Mouse (Mus musculus) embryo, embryonic 10 days (tissue): ENCODE measurements around the gene Sos1.
"Not testable (repeated sequence)": the region's sequence is repeated elsewhere in the genome, so short reads cannot be mapped to it uniquely, and the experiment has no call there.

Experiments used
- DNase-seq: peaks from one replicate; pipeline ENCODE4 v3.0.0-alpha.2; 2015; ENCODE audit warnings: low spot score

The Sos1 gene

DNA sequence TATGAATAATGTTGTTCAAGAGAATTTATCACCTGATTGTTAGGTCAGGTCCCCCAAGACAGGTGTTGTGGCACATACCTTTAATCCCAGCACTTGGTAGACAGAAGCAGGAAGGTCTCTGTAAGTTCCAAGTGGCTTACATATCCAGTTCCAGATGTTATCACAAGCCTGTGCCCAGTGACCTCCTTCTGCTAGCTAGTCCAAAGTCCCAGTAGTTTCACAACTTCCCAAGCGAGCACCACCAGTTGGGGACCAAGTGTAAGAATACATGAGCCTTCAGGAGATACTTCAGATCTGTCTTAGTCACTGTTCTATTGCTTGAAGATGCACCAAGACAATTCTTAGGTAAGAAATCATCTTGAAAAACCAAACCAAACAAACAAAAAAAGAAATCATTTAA lies 13.6 kb upstream of the Sos1 start:
- no peak for DNase-seq

DNA sequence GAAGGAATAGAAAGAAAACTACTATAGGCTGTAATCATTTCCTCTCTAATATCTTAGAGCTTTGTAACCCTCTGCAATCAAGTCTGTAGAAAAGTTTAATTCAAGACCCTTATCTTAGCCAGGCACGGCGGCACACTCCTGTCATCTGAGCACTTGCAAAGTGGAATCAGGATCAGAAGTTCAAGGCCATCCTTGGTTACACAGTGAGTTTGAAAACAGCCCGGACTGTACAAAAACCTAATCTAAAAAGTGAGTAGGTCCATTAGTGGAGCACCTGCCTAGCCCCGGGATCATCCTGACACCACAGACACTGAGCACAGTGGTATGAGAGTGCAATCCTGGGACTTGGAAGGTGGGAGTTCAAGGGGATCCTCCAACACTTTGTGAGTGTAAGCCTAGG lies 12.6 kb upstream of the Sos1 start:
- no peak for DNase-seq

DNA sequence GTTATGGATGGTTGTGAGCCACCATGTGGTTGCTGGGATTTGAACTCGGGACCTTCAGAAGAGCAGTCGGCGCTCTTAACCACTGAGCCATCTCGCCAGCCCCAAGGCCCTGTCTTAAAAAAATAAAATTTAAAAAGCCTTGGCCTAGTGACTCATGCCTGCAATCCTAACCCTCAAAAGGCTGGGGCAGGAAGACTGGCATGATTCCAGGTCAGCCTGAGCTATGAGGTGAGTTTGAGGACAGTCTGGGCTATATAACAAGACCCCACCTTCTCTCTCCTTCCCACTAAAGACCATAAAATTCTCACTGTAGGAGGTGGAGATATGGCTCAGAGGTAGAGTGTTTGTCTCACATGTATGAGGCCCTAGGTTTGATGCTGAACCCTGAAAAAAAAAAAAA lies 12.0 kb upstream of the Sos1 start:
- no peak for DNase-seq

DNA sequence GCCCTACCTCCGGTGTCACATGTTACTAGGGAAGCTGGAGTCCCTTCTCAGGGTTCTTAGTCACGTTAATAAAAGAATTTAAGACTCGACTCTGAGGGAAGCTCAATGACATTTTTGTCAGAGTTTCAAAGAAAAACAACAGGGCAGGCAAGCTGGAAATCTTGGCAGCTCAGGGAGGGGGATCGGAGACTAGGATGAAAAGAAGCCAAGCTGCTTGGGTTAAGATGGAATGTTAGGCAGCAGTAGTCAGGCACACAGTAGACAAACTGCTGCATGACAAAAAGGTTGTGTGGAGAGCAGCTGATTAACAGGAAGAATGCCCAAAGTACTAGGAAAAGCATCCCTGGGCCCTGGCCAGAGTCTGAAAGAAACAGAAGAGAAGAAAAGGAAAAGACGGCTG lies 9.9 kb upstream of the Sos1 start:
- no peak for DNase-seq

DNA sequence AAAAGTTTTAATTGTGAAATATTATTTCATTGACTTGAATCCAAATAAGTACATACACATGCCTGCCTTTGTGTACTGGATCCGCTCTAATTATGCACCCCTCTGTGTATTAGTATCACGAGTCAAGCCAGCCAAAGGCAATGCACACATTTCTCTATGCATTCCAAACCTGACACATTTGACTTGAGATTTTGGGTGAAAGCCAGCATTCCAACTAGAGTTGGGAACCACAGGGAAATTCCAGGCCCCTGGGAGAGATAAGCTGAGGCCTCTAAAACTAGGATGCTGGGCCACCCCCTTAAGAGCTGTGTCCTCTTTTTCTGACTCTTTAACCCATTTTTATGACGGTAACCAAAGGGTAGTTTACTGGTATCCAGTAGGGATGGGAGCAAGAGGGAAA lies 8.7 kb upstream of the Sos1 start:
- no peak for DNase-seq

DNA sequence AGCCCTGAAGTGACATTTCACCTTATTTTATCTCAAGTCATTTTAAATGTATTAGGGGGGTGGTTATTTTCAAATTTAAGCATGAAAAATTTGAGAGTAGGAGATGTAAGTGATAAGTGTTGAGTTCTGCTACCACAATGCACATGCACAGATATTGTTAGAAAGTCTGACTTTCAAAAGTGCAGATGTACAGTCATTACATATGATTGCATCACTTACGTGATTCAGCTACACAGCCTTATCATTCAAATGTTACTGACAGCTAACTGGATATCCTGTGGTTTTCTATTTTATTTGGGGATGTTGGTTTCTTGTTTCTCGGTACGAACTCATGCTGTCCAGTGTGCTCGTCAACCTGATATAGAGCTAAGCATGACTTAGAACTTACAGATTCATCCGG lies 4.9 kb upstream of the Sos1 start:
- no peak for DNase-seq

DNA sequence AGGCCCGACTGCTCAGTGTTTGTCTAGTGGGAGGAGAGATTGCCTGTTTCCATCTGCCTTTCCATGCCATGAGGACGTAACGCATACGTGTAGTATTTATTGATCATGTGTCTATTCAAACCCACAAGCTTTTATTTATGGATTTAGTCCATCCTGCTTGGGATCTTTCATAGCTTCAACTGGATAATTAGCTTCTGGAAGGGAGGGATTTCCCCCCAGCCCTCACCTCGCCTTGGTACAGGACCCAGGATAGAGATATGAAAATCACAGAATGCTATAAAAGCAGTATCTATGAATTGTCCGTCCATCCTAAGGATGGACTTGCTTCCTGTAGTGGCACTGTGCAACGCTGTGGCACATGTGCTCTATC lies 587 bp upstream of the Sos1 start:
- DNase-seq, result no peak

DNA sequence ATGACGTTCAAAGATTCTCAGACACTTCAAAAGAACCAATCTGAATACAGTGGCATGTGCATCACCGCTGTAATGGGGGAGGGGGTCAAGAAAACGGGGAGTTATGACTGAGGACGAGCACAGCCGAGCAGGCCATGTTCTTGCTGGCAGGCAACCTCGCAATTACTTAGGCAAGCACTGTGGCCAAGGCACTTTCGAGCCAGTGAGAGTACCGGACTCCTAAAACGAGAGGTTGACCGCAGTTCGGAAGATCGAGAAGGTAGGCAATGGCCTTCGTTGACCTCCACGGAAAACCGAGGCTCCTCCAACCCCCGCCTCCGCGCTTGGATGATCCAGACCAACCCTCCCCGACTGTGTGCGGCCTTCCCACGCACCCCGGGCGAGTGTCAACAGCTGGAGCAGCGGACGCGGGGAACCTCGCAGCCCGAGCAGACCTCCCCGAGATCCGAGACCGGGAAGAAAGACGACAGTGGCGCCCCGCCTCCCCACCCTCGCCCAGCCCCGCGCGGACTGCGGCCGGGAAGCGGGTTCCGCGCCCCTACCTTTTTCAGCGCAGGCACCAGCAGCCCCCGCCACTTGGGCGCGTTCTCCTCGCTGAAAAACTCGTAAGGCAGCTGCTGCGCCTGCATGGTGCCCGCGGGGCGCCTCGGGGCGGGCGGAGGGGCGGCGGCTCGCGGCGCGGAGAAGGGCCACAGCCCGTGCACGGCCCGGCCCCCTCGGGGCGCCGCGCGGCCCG lies 790 bp downstream of the Sos1 start:
- peak; percentile 61 for DNase-seq

DNA sequence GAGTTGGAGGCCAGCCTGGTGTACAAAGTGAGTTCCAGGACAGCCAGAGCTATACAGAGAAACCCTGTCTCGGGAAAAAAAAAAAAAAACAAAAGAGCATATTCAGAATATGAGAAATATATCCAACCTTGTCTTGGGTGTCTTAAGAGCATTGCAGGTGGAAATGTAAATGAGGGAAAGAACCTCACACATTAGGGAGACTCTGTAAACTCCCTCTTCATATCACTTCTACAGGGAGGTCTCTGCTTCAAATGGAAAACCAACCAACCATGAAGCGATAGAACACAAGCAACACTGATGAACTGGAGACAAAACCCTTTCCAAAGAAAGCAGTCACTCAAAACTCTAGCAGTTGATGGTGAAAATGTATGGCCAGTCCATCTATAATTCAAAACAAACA lies 2.6 kb downstream of the Sos1 start:
- DNase-seq, result no peak

DNA sequence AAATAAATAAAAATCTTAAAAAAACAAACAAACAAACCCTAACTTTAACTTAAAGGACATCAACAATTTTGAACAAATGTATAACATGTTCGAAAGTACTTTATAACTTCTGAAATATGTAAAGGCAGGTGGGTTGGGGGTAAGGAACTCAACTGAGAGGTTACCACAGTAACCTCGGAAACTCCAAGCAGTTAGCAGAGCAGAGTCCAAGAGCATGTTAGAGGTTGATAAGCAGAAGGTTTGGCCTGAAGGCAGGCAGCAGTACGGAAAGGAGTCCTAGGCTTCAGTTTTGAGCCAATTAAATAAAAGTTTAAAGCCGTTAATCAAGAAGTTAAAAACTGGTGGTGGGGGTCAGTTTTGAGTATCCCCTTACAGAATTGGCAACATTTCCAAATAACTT lies 3.8 kb downstream of the Sos1 start:
- DNase-seq, result no peak

DNA sequence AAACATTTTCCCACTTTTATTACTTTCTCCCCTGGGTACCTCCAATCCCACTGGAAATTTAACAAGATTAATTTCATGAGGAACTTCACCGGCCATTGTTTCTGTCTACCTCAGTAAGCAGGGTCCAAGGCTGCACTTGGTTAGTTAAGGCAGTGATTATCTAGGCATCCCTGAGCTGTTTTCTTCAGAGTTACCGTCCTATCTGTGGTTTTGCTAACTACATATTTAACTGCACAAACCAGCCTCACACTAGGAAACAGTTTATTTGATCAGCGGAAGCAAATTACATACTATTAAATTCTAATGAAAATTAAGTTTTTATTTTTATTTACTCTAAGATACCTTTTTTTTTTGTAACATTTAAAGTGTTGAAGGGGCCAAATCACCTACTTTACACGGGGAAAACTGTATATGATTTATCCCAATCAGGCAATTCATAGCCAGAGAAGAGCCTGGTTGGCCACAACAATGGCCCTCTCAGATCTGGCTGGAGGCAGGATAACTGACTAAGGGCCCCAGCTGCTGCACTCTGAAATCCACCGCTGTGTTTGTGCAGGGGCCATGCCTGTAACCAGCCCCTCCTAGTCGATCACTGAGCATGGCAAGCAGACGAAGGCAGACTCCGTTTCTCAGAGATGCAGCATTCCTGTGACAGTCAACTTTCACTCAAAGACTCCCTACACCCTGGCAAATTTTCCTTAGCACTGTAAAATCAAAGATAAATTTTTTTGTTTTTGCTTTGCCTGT lies 9.0 kb downstream of the Sos1 start:
- peak; percentile 48 for DNase-seq

DNA sequence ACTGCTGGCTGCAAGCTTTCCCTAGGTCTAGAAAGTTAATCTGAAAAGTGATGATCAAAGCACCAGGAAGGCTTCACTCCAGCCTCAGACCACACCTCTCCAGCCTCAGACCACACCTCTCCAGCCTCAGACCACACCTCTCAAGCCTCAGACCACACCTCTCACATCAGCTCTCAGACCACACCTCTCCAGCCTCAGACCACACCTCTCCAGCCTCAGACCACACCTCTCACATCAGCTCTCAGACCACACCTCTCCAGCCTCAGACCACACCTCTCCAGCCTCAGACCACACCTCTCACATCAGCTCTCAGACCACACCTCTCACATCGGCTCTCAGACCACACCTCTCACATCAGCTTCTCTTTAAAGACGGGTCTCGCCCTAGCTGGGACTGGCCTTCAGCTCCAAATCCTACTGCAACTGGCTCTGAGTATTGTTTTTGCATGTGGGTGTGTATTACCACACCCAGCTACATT lies 11.8 kb downstream of the Sos1 start:
- not testable (repeated sequence) for DNase-seq

DNA sequence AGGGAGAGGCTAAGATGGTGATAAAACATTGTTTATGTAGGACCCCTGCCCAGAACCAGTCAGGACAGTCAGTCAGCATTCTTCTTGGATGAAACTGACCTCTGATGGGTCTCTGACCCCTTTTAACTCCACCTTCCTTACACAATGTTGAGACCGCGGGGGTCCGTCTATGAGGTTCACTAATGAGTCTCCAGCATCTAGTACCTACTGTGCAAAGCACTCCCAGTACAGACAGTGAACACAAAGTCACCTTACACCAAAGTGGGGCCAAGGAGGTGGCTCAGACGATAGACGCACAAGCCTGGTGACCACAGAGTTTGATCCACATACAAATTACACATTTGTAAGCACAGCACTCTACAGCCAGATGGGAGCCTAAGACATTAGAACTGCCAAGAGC lies 20.0 kb downstream of the Sos1 start:
- DNase-seq, result no peak

DNA sequence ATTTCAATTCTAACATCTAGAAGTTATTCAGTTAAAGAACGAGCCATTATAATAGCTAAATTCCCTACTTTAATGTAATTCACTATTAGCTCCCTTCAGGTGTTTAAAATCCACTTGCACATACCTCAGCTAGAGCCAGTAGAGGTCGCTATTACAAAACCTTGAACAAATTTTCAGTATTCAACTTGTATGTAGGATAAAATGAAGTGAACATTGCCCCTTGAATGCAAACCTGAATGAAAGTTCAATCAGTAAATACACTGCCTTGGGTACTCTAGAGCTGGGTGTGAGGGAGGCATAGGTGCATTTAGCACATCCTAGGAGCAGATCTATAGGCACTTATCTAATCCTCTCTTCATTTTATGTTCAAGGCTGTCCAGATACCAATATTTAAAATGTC lies 24.6 kb downstream of the Sos1 start:
- DNase-seq, result peak; percentile 53

DNA sequence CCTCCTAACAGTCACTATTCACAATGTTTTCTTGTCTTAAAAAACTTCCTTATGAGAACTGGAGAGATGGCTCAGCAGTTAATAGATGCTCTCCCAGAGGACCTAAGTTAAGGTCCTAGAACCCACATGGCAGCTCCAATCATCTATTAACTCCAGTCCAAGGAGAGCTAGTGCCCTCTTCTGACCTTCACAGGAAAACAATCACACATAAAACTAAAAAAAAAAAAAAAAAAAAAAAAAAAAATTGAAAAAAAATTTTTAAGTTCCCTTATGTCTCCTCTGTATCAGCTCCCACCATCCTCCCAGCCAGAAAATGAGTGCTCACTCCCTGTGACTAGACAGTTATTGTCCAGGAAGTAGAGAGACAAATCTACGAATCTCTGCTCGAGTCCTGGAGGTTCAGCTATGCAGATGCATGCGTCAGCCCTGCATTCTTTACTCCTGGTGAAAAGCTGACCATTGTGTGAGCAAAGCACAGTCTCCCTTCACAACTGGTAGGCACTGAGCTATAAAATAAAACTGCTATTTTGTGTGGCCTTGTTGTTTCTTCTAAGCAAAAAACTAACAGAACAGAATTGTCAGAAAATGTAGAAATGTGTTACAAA lies 29.7 kb downstream of the Sos1 start:
- DNase-seq, result no peak

DNA sequence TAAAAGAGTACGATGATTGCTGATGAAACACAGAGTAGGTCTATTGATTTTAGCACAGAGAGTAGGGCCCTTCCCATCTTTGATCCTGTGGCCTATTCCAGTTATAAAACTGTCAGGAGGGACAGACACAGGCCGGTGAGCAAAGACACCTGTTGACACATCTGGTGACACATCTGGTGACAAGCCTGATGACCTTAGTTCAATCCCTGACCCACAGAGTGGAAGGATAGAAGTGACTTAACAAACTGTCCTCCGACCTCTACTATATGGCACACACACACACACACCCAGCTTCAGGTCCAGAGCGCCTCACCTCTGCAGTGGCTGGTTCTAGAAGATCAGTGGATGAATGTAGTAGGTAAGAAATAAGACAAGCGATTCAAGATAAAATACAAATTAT lies 33.8 kb downstream of the Sos1 start:
- no peak for DNase-seq

DNA sequence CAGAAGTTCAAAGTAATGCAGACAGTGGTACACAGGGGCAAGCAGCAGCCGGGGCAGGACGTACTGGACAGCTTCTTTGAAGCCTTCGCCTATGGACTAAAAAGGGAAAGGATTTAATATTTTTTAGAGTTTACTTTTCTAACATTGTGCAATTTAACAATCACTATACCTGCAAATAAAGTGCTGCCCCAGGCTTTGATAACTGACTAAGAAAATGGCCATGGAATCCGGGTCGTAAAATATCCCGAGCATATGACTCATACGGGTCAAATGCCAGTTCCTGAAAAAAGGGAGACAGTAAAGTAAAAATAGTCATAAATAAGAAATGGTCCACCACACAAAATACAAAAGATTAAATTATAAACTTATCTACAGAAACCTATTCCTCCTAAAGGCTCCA lies 34.8 kb downstream of the Sos1 start:
- DNase-seq, result no peak

DNA sequence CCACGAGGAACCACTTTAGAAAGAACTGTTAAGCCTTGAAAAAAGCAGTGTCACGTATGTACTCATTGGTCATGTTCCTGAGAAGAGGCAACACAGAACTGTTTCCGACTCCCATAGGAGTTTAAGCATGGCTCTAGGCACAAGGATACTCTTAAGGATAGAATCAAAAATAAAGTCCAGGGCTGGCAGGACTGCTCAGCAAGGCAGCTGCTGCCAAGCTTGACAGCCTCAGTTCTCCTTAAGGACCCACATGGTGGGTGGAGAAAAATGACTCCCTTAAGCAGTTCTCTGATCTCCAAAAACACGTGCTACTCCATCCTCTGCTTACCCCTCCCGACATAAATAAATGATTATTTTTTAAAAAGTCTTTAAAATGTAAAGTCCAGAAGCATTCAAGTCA lies 44.6 kb downstream of the Sos1 start:
- no peak for DNase-seq

DNA sequence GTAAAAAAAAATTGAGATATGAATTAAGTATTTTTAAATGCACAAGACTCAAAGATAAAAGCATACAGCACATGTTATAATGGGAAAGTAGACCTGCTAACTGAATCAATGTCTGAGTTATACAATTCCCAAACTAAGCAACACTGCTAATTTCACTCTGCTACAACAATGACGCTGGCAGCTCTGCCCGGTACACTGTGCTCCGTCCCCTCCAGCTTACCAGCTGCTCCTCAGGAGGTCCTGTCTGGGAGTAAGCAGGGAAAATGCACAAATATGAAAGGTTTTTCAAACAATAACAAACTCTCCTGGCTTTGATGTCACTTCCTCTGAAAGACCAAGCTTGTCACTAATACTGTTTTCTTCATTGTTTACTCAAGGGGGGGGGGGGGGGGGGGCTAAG lies 45.8 kb downstream of the Sos1 start:
- DNase-seq, result no peak

DNA sequence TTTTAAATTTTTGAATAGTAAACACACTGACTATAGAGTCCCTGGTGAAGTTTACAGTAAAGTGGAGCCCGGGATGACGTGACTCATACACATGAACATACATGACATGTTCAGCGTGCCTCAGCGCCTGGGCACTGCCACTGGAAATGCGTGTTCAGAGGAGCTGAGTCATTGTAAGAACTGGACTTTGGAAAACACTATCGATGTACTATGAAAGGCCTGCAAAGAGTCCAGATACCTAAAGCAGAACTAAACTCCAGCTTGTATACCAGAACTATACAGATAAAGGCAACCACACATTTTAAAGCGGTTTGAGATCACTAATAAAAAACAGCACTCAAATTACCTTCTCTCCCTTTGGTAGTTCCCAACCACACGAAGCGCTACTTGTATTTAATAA lies 48.3 kb downstream of the Sos1 start:
- no peak for DNase-seq

DNA sequence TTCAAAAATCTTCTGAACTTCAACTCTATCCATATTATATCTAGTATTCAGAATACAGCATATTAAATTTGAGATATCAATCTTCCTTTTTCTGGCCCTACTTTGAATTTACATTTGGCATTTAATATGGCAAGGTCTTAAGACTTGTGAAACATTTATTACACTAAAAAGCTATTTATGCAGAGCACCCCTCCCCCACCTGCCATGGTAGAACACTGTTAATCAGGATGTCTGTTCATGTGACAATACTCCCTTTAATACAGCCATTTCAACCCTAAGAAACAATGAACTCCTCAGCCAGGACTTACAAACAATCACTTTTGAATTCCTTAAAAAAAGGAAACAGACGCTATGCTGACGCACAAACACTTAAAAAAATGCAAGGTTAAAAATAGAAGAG lies 52.3 kb downstream of the Sos1 start:
- DNase-seq, result no peak

DNA sequence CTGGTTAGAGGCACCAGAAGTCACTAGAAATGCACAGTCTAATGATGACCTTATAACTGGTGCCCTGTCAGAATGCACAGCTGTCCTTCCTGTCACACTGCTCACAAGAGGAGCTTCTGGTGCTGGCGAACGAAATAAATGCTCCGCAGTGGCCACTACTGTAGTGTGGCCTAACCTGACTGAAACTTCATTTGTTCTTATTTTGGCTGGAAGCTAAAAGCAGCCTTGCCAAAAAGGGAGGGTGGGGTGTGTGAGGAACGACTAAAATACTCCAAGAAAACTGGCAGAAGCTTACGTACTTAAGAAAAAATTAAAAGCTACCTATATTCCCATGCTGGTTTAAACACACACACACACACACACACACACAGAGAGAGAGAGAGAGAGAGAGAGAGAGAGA lies 53.4 kb downstream of the Sos1 start:
- DNase-seq, result no peak

DNA sequence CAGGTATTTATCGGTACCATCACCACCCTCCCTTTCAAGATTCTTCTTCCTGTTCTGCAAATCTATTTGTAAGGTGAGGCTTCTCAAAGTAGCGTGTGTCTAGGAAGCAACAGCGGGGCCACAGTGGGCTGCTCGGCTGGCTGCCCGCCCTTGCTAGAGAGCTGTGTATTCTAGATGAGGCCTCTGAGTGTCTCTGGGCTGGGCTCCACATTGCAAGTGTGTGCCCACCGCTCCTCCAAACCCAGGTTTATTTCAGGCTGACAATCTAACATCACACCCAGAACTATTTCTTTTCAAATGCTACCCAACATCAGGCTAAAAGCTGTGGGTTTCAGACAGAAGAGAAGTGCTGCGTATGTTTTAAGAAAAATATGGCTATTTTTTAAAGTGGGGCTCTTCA lies 54.1 kb downstream of the Sos1 start:
- no peak for DNase-seq

DNA sequence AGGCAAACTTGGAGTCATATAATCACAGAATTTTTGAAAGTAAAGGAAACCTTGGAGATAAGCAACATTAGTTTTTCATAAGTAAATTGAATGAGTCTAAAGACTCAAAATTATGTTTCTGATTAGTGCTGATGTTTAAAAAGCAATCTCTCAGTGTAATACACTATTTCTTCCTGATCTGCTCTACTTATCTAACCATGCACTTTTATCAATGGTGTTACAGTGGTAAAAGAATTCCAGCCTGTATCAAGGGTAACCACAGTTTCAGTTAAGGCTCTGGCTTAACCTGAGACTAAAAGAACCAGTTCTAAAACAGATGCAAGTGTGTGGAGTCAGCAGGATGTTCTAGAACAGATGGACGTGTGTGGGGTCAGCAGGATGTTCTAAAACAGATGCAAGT lies 59.3 kb downstream of the Sos1 start:
- DNase-seq, result no peak
